Mouse (Mus musculus): ENCODE data around the gene Gm12355. TPM values are rescaled to one million over a fixed set of nuclear protein-coding genes. Genes with fewer than 3 reads are reported as not detected.

The Gm12355 gene
- polyA plus RNA-seq, 1 experiment from 2014 or later, result 0.39 TPM

DNA sequence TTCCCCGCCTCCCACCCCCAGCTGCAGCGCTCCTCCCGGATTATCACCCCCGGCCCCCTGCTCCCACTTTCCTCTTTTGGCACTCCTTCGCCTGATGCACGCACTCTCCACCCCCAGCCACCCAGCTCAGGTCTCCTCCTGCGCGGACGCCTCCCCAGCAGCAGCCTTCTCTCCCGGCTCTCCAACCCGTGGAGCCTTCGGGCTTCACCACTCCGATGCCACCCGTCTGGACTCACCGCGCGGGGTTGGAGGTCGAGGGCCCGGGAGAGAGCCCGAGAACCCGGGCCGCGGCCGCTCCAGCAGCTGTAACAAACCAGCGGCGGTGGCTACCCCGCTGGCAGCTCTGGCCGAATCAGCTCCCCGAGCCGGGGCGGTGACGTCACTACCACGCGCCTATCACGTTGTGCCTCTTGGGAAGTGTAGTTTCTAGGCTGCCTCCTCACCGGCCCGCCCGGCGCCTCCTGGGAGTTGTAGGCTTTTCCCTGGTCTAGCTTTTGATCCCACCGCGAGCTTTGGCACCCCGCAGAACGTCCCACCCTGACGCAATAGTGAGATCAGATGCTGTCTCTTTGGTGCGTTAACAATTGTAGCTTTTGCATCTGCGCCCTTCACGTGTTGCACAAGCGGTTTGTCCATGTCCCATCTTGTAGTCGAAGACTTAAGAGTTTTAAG, 38.4 kb downstream of the Gm12355 start, which contains the start of gene Ormdl3:
Gene Ormdl3 (minus strand): TSS at position 477 of the 672 bp plus-strand sequence.
- Histone ChIP-seq H3K4me3 (replicated peaks; ENCODE audit: low read length) (peak within 1 kb of the TSS; percentile 95), H3K9ac (ENCODE audit: low read length) (peak within 1 kb of the TSS; percentile 96), H3K27me3 (ENCODE audit: control insufficient read depth, insufficient read depth, low read length) (no peaks in the 10 kb centered on the region), H3K27ac (ENCODE audit: low read length) (peak within 1 kb of the TSS; percentile 94), H3K9me3 (replicated peaks; ENCODE audit: control insufficient read depth, low read length) (no peaks in the 10 kb centered on the region), H3K36me3 (ENCODE audit: control insufficient read depth, insufficient read depth, low read length) (no peaks in the 10 kb centered on the region; the same call in 1 of the 2 replicates), H3K4me1 (ENCODE audit: control insufficient read depth, insufficient read depth, low read length) (peaks cover 35% of the 10 kb centered on the region), H3K4me2 (ENCODE audit: low read depth, low read length) (peak within 1 kb of the TSS; percentile 87)
- ATAC-seq (ENCODE audit: insufficient read depth, low FRiP score), result peak; percentile 93
- under 1% methylated on average over 49 of the region's 49 CpGs for WGBS

DNA sequence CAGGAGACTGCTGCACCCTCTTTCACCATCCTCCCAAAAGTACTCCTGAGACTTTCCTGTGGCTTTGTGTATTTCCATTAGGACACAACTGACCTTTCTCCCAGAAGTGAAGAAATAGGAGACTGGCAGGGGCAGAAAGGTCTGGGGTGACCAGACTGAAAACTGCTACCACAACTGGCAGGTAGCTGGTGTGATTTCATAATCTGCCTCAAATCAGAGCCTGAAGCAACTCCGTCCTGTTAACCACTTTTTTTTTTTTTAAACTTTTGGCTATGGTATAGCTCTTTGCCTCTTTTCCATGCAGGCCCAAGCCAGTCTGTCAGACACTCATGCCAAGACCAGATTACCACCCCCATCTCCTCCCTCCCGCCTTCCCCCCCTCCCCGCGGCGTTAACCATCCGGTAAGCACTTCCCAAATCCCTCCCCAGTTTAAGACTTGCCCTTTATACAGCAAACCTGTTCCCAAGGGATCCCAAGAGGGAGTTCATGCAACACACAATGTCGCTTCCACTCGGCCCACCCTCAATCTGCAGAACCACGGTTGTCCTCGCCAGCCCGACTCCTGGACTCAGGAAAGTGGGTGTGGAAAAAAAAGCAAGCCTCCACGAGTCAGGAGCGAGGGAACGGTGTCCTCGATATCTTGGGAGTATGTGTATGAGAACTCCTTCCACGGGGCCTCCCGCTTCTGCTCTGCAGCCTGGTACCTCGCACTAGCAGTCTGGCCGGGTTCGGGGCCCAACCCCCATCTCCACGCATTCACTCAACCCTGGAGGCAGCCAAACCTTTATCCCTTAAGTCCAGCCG, 39.2 kb downstream of the Gm12355 start:
- Histone ChIP-seq H3K4me1 (ENCODE audit: control insufficient read depth, insufficient read depth, low read length) (peaks cover 38% of the 10 kb centered on the region), H3K9me3 (replicated peaks; ENCODE audit: control insufficient read depth, low read length) (no peaks in the 10 kb centered on the region), H3K9ac (ENCODE audit: low read length) (peak overlapping the region; percentile 96), H3K4me2 (ENCODE audit: low read depth, low read length) (peak overlapping the region; percentile 87), H3K27ac (ENCODE audit: low read length) (peak overlapping the region; percentile 94), H3K36me3 (ENCODE audit: control insufficient read depth, insufficient read depth, low read length) (no peaks in the 10 kb centered on the region; the same call in 1 of the 2 replicates), H3K27me3 (ENCODE audit: control insufficient read depth, insufficient read depth, low read length) (no peaks in the 10 kb centered on the region), H3K4me3 (replicated peaks; ENCODE audit: low read length) (peak overlapping the region; percentile 95)
- WGBS, result 1% methylated on average over 22 of the region's 22 CpGs
- ATAC-seq (ENCODE audit: insufficient read depth, low FRiP score), result peak; percentile 2; the same call in 1 of the 2 replicates

DNA sequence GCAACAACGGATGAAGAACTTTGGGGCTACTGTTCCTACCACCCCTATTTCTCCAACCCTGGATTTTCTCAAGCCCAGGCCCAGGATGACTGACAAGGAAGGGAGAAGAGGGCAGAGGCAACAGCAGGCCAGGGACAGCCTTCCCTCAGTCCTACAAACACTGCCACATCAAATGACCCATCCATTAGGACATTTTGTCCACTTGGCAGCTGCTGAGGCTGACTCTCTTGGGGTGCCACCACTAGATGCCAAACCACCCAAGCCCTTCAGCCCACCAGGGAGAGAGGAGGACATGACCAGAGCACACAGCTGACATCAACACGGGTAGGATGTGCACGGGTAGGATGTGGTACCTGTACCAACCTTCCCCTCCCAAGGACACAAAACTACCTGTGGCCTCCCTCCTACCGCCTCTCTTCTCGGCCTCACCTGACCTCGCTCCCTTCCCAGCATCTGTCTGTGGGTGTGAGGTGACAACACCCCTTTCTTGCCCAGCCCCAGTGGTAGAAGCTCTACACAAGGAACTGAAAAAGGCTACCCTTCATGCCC, 40.8 kb downstream of the Gm12355 start:
- H3K36me3 ChIP-seq (ENCODE audit: control insufficient read depth, insufficient read depth, low read length), result no peaks in the 10 kb centered on the region; the same call in 1 of the 2 replicates
- H3K27ac ChIP-seq (ENCODE audit: low read length), result no peak overlapping the region
- peak overlapping the region; percentile 12; the same call in 1 of the 2 replicates for H3K9ac ChIP-seq (ENCODE audit: low read length)
- H3K4me2 ChIP-seq (ENCODE audit: low read depth, low read length), result no peak overlapping the region
- no peak overlapping the region for H3K4me3 ChIP-seq (replicated peaks; ENCODE audit: low read length)
- no peaks in the 10 kb centered on the region for H3K9me3 ChIP-seq (replicated peaks; ENCODE audit: control insufficient read depth, low read length)
- peaks cover 44% of the 10 kb centered on the region for H3K4me1 ChIP-seq (ENCODE audit: control insufficient read depth, insufficient read depth, low read length)
- H3K27me3 ChIP-seq (ENCODE audit: control insufficient read depth, insufficient read depth, low read length), result no peaks in the 10 kb centered on the region
- 89% methylated on average over 6 of the region's 6 CpGs for WGBS
- ATAC-seq (ENCODE audit: insufficient read depth, low FRiP score), result no peak

- Histone ChIP-seq H3K27ac (ENCODE audit: low read length) (no peak overlapping the region), H3K4me2 (ENCODE audit: low read depth, low read length) (no peak overlapping the region), H3K4me3 (replicated peaks; ENCODE audit: low read length) (no peak overlapping the region), H3K9ac (ENCODE audit: low read length) (no peak overlapping the region), H3K27me3 (ENCODE audit: control insufficient read depth, insufficient read depth, low read length) (no peaks in the 10 kb centered on the region), H3K9me3 (replicated peaks; ENCODE audit: control insufficient read depth, low read length) (no peaks in the 10 kb centered on the region), H3K4me1 (ENCODE audit: control insufficient read depth, insufficient read depth, low read length) (peaks cover 44% of the 10 kb centered on the region), H3K36me3 (ENCODE audit: control insufficient read depth, insufficient read depth, low read length) (no peaks in the 10 kb centered on the region; the same call in 1 of the 2 replicates)
- WGBS, result 52% methylated on average over 1 of the region's 1 CpGs
- ATAC-seq (ENCODE audit: insufficient read depth, low FRiP score), result no peak
Observed at GRCm38 (mm10) chr11:98584146-98584545, 41.3 kb downstream of the Gm12355 start.

DNA sequence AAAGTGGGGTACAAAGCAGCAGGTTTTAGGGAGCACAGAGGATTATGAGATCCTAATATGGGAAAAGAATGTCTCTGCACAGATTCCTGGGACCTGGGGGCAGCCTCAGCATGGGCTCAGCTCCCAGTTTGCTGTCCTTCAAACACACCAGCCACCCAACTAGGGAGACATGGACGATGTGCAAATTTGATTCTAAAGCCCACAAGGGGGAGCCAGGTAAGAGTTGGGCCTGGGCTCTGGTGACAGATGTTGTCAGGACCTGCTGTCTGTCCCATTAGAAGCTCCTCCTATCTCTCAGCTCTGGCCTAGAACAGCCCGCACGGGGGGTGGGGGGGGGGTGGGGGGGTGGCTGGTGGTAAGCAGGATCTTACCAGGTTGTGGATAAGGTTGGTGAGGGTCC, 41.9 kb downstream of the Gm12355 start:
- H3K36me3 ChIP-seq (ENCODE audit: control insufficient read depth, insufficient read depth, low read length), result no peaks in the 10 kb centered on the region; the same call in 1 of the 2 replicates
- H3K4me2 ChIP-seq (ENCODE audit: low read depth, low read length), result no peak overlapping the region
- no peak overlapping the region for H3K4me3 ChIP-seq (replicated peaks; ENCODE audit: low read length)
- no peak overlapping the region for H3K9ac ChIP-seq (ENCODE audit: low read length)
- no peaks in the 10 kb centered on the region for H3K27me3 ChIP-seq (ENCODE audit: control insufficient read depth, insufficient read depth, low read length)
- H3K9me3 ChIP-seq (replicated peaks; ENCODE audit: control insufficient read depth, low read length), result no peaks in the 10 kb centered on the region
- no peak for ATAC-seq (ENCODE audit: insufficient read depth, low FRiP score)
- H3K4me1 ChIP-seq (ENCODE audit: control insufficient read depth, insufficient read depth, low read length), result peaks cover 41% of the 10 kb centered on the region
- H3K27ac ChIP-seq (ENCODE audit: low read length), result no peak overlapping the region
- WGBS, result 34% methylated on average over 3 of the region's 3 CpGs

- no peak overlapping the region for H3K9ac ChIP-seq (ENCODE audit: low read length)
- no peak for ATAC-seq (ENCODE audit: insufficient read depth, low FRiP score)
- no peaks in the 10 kb centered on the region for H3K27me3 ChIP-seq (ENCODE audit: control insufficient read depth, insufficient read depth, low read length)
- H3K4me3 ChIP-seq (replicated peaks; ENCODE audit: low read length), result no peak overlapping the region
- peaks cover 37% of the 10 kb centered on the region for H3K4me1 ChIP-seq (ENCODE audit: control insufficient read depth, insufficient read depth, low read length)
- no peak overlapping the region for H3K27ac ChIP-seq (ENCODE audit: low read length)
- no peaks in the 10 kb centered on the region; the same call in 1 of the 2 replicates for H3K36me3 ChIP-seq (ENCODE audit: control insufficient read depth, insufficient read depth, low read length)
- H3K4me2 ChIP-seq (ENCODE audit: low read depth, low read length), result no peak overlapping the region
- no peaks in the 10 kb centered on the region for H3K9me3 ChIP-seq (replicated peaks; ENCODE audit: control insufficient read depth, low read length)
- 87% methylated on average over 3 of the region's 3 CpGs for WGBS
Observed at GRCm38 (mm10) chr11:98583265-98583552, 42.3 kb downstream of the Gm12355 start.

GRCm38 (mm10) chr11:98582551-98583264, 42.8 kb downstream of the Gm12355 start:
- H3K9me3 ChIP-seq (replicated peaks; ENCODE audit: control insufficient read depth, low read length), result no peaks in the 10 kb centered on the region
- no peak overlapping the region for H3K4me2 ChIP-seq (ENCODE audit: low read depth, low read length)
- peaks cover 33% of the 10 kb centered on the region for H3K4me1 ChIP-seq (ENCODE audit: control insufficient read depth, insufficient read depth, low read length)
- H3K27ac ChIP-seq (ENCODE audit: low read length), result no peak overlapping the region
- H3K4me3 ChIP-seq (replicated peaks; ENCODE audit: low read length), result no peak overlapping the region
- no peak overlapping the region for H3K9ac ChIP-seq (ENCODE audit: low read length)
- 82% methylated on average over 12 of the region's 12 CpGs for WGBS
- H3K27me3 ChIP-seq (ENCODE audit: control insufficient read depth, insufficient read depth, low read length), result no peaks in the 10 kb centered on the region
- no peak for ATAC-seq (ENCODE audit: insufficient read depth, low FRiP score)
- H3K36me3 ChIP-seq (ENCODE audit: control insufficient read depth, insufficient read depth, low read length), result no peaks in the 10 kb centered on the region; the same call in 1 of the 2 replicates

DNA sequence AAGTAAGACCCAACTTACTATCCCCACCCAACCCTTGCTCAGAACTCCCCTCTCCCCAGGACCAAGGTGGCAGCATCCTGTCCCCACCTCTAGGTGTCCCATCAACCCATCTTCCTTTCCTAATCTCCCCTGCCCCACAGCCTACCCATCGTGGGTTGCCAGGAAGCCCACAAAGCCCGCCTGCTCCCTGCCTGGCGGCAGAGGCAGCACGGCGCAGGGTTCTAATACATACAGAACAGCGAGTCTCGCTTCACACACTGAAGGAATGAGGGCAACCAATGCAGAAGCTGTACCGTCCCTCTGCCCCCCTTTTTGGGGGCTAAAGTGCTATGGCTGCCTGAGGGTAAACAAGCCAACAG, 43.5 kb downstream of the Gm12355 start:
- H3K36me3 ChIP-seq (ENCODE audit: control insufficient read depth, insufficient read depth, low read length), result no peaks in the 10 kb centered on the region; the same call in 1 of the 2 replicates
- no peak overlapping the region for H3K4me3 ChIP-seq (replicated peaks; ENCODE audit: low read length)
- H3K4me1 ChIP-seq (ENCODE audit: control insufficient read depth, insufficient read depth, low read length), result peaks cover 29% of the 10 kb centered on the region
- H3K4me2 ChIP-seq (ENCODE audit: low read depth, low read length), result no peak overlapping the region
- no peaks in the 10 kb centered on the region for H3K9me3 ChIP-seq (replicated peaks; ENCODE audit: control insufficient read depth, low read length)
- WGBS, result 80% methylated on average over 8 of the region's 8 CpGs
- no peak for ATAC-seq (ENCODE audit: insufficient read depth, low FRiP score)
- H3K9ac ChIP-seq (ENCODE audit: low read length), result no peak overlapping the region
- no peak overlapping the region for H3K27ac ChIP-seq (ENCODE audit: low read length)
- H3K27me3 ChIP-seq (ENCODE audit: control insufficient read depth, insufficient read depth, low read length), result no peaks in the 10 kb centered on the region

Measured in stomach, embryonic 16.5 days (tissue).